Mouse (Mus musculus) C2C12 (cell line): ENCODE results near the gene Wwp2. TPM values are rescaled to one million over a fixed set of nuclear protein-coding genes. Genes with fewer than 3 reads are reported as not detected.

Experiments
- H3K27me3 ChIP-seq: one replicate; pipeline ENCODE4 v1.6.1; 2011; ENCODE audit not compliant: control insufficient read depth, insufficient read depth, insufficient read length
- H3K36me3 ChIP-seq: one replicate; pipeline ENCODE4 v1.6.1; 2011; ENCODE audit not compliant: control insufficient read depth, insufficient read depth
- H3K4me3 ChIP-seq: one replicate; pipeline ENCODE4 v1.5.1; 2011; ENCODE audit warnings: mild to moderate bottlenecking, control low read depth; ENCODE audit not compliant: poor library complexity, insufficient read depth, severe bottlenecking
- H3K79me2 ChIP-seq: one replicate; pipeline ENCODE4 v1.6.1; 2011; ENCODE audit not compliant: control insufficient read depth, insufficient read depth
- H3K79me3 ChIP-seq: one replicate; pipeline ENCODE4 v1.6.1; 2011; ENCODE audit warnings: low read depth, control low read depth
- H3ac ChIP-seq: one replicate; pipeline ENCODE3; 2011; ENCODE audit warnings: low read depth; ENCODE audit not compliant: control insufficient read depth, insufficient read length
- CEBPB ChIP-seq: IDR thresholded peaks from one replicate; pipeline ENCODE4 v1.6.1; 2011; ENCODE audit warnings: low read depth, mild to moderate bottlenecking, control low read depth, moderate library complexity
- CTCF ChIP-seq: IDR thresholded peaks from one replicate; pipeline ENCODE4 v1.5.1; 2011; ENCODE audit not compliant: control insufficient read depth, insufficient read depth, insufficient read length
- FOSL1 ChIP-seq: IDR thresholded peaks from one replicate; pipeline ENCODE4 v1.8.0; 2011; ENCODE audit warnings: mild to moderate bottlenecking, low read length; ENCODE audit not compliant: poor library complexity, insufficient read depth, severe bottlenecking
- MAX ChIP-seq: IDR thresholded peaks from one replicate; pipeline ENCODE4 v1.6.1; 2011; ENCODE audit warnings: mild to moderate bottlenecking, control low read depth
- MYOD1 ChIP-seq: IDR thresholded peaks from one replicate; pipeline ENCODE4 v1.6.1; 2011; ENCODE audit warnings: low read depth; ENCODE audit not compliant: control insufficient read depth, insufficient read length
- MYOG ChIP-seq: IDR thresholded peaks from one replicate; pipeline ENCODE4 v1.6.1; 2011; ENCODE audit not compliant: control insufficient read depth, insufficient read length; ENCODE audit errors: extremely low read depth
- USF1 ChIP-seq: IDR thresholded peaks from one replicate; pipeline ENCODE4 v1.6.1; 2011; ENCODE audit warnings: low read depth, mild to moderate bottlenecking, control low read depth, moderate library complexity
- polyA plus RNA-seq: library from polyadenylated mRNA; unstranded; fragments of >200 nt; fragmentation: generic; extraction: Trizol; gene quantifications from one replicate; pipeline ENCODE4 v1.2.1, GENCODE M21; 2012; ENCODE audit warnings: missing spikeins

Gene Wwp2
- polyA plus RNA-seq, 1 experiment: 78.8 TPM

- H3K4me3 ChIP-seq: no peak overlapping the region
- peaks cover 5% of the 10 kb centered on the region for H3K79me3 ChIP-seq
- H3ac ChIP-seq: no peak overlapping the region
- peaks cover 50% of the 10 kb centered on the region for H3K36me3 ChIP-seq
- no peaks in the 10 kb centered on the region for H3K27me3 ChIP-seq
- TF ChIP-seq CEBPB (no peak), MYOD1 (no peak)
- H3K79me2 ChIP-seq: peaks cover 17% of the 10 kb centered on the region
Observed at GRCm38 (mm10) chr8:107391136-107391516, 45.0 kb upstream of the Wwp2 start.

DNA sequence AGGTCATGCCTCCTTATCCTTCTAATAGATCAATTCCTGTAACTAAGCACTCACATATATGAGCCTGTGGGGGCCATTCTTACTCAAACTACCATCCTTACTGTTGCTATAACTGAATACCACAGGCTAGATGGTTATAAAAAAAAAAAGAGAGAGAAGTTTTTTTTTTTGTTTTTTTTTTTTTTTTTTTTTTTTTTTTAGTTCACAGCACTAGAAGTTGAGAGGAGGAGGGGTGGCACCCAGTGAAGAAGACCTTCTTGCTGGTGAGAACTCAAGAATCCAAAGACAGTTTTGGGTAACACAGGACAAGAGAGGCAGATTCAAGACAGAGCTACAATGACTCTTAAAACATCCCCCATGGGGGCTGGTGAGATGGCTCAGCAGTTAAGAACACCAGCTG is 40.8 kb upstream of the Wwp2 start:
- no peak overlapping the region for H3K4me3 ChIP-seq
- peaks cover 12% of the 10 kb centered on the region for H3K79me3 ChIP-seq
- no peaks in the 10 kb centered on the region for H3K27me3 ChIP-seq
- TF ChIP-seq MAX: no peak
- TF ChIP-seq FOSL1: no peak
- TF ChIP-seq MYOD1: no peak
- H3K36me3 ChIP-seq: peaks cover 21% of the 10 kb centered on the region
- no peak overlapping the region for H3ac ChIP-seq
- H3K79me2 ChIP-seq: peaks cover 58% of the 10 kb centered on the region

DNA sequence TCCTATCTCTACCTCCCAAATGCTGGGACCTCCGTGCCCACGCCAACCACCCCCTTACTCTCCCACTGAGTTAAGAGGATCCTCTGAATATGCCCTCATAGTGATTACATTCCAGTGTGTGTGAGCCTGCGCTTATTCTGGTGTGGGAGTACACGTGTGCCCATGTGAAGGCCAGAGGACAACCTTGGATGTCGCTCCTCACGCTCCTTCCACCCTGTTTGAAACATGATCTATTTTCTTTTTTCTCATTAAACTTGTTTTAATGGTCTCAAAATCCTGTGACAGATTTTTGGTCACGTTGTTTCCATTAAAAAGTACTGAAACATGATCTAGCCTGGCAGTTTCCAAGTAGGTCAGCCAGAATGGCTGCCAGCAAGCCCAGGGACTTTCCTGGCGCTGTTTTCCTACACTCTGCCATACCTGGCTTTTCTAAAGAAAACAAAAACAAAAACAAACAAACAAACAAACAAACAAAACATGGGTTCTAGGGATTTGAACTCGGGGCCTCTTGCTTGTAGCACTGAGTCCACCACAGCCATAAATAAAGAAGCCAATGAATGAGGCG is 40.0 kb upstream of the Wwp2 start:
- Histone ChIP-seq H3K79me2 (peaks cover 66% of the 10 kb centered on the region), H3ac (no peak overlapping the region), H3K79me3 (peaks cover 15% of the 10 kb centered on the region), H3K4me3 (no peak overlapping the region), H3K36me3 (peaks cover 13% of the 10 kb centered on the region), H3K27me3 (no peaks in the 10 kb centered on the region)
- TF ChIP-seq FOSL1 (no peak), MYOG (no peak), USF1 (no peak), MYOD1 (no peak), CEBPB (no peak), CTCF (no peak), MAX (no peak)

GRCm38 (mm10) chr8:107397665-107398064 is 38.5 kb upstream of the Wwp2 start:
- Histone ChIP-seq H3K4me3 (no peak overlapping the region), H3K79me2 (peaks cover 80% of the 10 kb centered on the region), H3K36me3 (peaks cover 3% of the 10 kb centered on the region), H3K79me3 (peaks cover 23% of the 10 kb centered on the region), H3K27me3 (no peaks in the 10 kb centered on the region), H3ac (no peak overlapping the region)
- no peak for TF ChIP-seq MYOG
- TF ChIP-seq FOSL1: no peak
- TF ChIP-seq USF1: no peak
- no peak for TF ChIP-seq MAX
- no peak for TF ChIP-seq CEBPB
- no peak for TF ChIP-seq CTCF
- no peak for TF ChIP-seq MYOD1

GRCm38 (mm10) chr8:107399495-107399894 is 36.7 kb upstream of the Wwp2 start:
- no peaks in the 10 kb centered on the region for H3K27me3 ChIP-seq
- H3K79me2 ChIP-seq: peaks cover 75% of the 10 kb centered on the region
- peaks cover 20% of the 10 kb centered on the region for H3K79me3 ChIP-seq
- no peaks in the 10 kb centered on the region for H3K36me3 ChIP-seq
- H3K4me3 ChIP-seq: no peak overlapping the region
- H3ac ChIP-seq: no peak overlapping the region
- TF ChIP-seq CEBPB (no peak), USF1 (no peak), FOSL1 (no peak), MYOD1 (no peak), CTCF (no peak), MYOG (no peak), MAX (no peak)

GRCm38 (mm10) chr8:107401866-107402265 is 34.3 kb upstream of the Wwp2 start:
- TF ChIP-seq FOSL1 (no peak), CEBPB (no peak), MYOG (no peak), CTCF (no peak), USF1 (no peak), MYOD1 (no peak), MAX (no peak)
- Histone ChIP-seq H3K27me3 (no peaks in the 10 kb centered on the region), H3K4me3 (peak overlapping the region; percentile 50)

More at GRCm38 (mm10) chr8:107401866-107402265, 34.3 kb upstream of the Wwp2 start:
- H3K79me3 ChIP-seq: peaks cover 16% of the 10 kb centered on the region
- H3K36me3 ChIP-seq: no peaks in the 10 kb centered on the region
- H3K79me2 ChIP-seq: peaks cover 59% of the 10 kb centered on the region
- peak overlapping the region; percentile 32 for H3ac ChIP-seq
